Mouse (Mus musculus): ENCODE data around the gene Olfr96. TPM values are rescaled to one million over a fixed set of nuclear protein-coding genes. Genes with fewer than 3 reads are reported as not detected.

Gene Olfr96
- not detected in 2 replicates for polyA plus RNA-seq (2012)

DNA sequence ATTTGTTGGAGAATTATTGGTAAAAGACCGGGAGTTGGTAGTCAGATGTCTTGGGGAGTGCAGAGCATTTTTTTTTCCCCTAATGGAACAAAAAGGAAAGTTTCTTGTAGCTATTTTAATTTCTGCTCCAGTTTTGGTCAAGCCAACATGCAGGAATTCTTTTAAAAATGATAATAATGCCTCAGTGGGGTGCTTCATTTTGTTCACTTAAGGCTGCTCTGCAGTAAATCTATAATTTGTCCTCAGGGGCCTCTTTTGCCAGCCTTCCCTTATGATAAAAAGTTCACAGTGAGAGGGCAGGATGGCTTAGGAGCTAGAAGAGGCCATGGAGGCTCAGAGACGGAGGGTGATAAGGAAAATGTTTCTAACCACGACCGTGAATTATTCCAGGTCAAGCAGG lies at the start of gene Olfr96:
Gene Olfr96, plus strand, starts transcription at position 301 of the 400 bp plus-strand sequence.
- Histone ChIP-seq H3K4me3 (replicated peaks) (no peak within 1 kb of the TSS), H3K4me1 (ENCODE audit: control insufficient read depth) (no peaks in the 10 kb centered on the region)
- TF ChIP-seq GATA1 (IDR thresholded peaks at IDR 0.05; ENCODE audit: low read length) (no peak), TAL1 (IDR thresholded peaks at IDR 0.05; ENCODE audit: low read length) (no peak)

DNA sequence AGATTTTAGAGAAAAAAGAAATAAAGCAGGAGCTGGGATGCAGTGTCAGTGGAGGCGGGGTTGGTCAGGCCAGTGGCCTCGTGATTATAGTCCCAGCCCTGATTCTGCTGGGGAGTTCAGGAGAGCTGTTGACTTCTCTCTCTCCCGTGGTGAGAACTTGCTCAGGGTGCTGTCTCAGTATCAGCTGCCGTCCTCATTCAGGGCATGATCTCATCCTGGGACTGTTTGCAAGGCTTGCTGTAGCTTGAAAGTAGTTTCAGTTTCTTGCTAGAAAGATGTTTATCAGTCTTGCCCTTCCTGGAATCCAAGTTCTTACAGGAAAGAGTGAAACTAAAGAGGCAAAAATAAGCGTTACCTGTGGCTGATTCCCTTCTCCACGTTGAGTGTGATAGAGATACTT lies 34.5 kb upstream of the Olfr96 start:
- no peak overlapping the region for H3K4me3 ChIP-seq (replicated peaks)
- no peaks in the 10 kb centered on the region for H3K36me3 ChIP-seq (ENCODE audit: control insufficient read depth)
- no peak for TF ChIP-seq GATA1 (IDR thresholded peaks at IDR 0.05; ENCODE audit: low read length)
- TF ChIP-seq TAL1 (IDR thresholded peaks at IDR 0.05; ENCODE audit: low read length): no peak
- H3K4me1 ChIP-seq (ENCODE audit: control insufficient read depth): no peaks in the 10 kb centered on the region
- H3K9me3 ChIP-seq (ENCODE audit: control insufficient read depth, low read length): no peaks in the 10 kb centered on the region
- no peaks in the 10 kb centered on the region for H3K27me3 ChIP-seq (ENCODE audit: control insufficient read depth)

More for the DNA sequence above, at the start of gene Olfr96:
- H3K9me3 ChIP-seq (ENCODE audit: control insufficient read depth, low read length): no peaks in the 10 kb centered on the region; the same call in 1 of the 2 replicates
- H3K36me3 ChIP-seq (ENCODE audit: control insufficient read depth): no peaks in the 10 kb centered on the region
- H3K27me3 ChIP-seq (ENCODE audit: control insufficient read depth): no peaks in the 10 kb centered on the region

DNA sequence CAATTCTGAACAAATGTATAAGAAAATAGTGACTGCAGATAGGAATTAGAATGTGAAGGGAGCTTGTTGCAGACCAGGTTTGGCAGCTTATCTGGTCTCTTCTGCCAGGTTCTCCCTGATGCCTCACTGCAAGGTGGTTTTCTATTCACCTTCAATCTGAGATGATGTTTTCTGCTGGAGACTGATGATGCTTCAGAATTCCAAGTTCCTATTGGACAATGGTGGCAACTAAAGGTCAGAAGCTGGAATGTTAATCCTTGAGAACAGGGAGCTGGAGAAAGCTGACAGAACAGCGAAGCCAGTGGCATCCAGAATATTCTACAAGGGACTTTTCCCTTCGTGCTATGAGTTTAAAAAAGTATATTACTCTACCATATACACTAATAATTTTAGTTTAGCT lies 29.2 kb upstream of the Olfr96 start:
- Histone ChIP-seq H3K27me3 (ENCODE audit: control insufficient read depth) (no peaks in the 10 kb centered on the region; the same call in 1 of the 2 replicates), H3K4me1 (ENCODE audit: control insufficient read depth) (no peaks in the 10 kb centered on the region), H3K9me3 (ENCODE audit: control insufficient read depth, low read length) (no peaks in the 10 kb centered on the region), H3K36me3 (ENCODE audit: control insufficient read depth) (no peaks in the 10 kb centered on the region), H3K4me3 (replicated peaks) (no peak overlapping the region)
- no peak for TF ChIP-seq GATA1 (IDR thresholded peaks at IDR 0.05; ENCODE audit: low read length)
- TF ChIP-seq TAL1 (IDR thresholded peaks at IDR 0.05; ENCODE audit: low read length): no peak

DNA sequence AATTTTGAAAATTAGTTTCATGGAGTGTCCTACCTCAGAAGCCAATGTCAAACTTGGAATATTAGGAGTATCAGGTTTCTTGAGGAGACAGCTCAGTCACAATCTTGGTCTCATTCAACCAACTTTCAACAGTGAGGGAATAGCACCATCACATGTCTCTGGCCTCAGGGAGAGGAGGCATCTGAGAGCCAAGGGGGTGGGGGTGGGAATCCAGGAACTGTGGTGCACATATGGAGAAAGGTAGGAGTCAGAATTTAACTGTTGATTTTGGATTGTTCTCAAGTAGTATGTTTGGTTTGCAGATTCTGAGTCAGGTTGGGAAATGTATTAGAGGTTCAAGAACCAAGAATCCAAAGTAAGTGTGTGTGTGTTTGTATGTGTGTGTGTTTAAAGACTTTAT lies 26.9 kb upstream of the Olfr96 start:
- no peaks in the 10 kb centered on the region for H3K9me3 ChIP-seq (ENCODE audit: control insufficient read depth, low read length)
- TF ChIP-seq GATA1 (IDR thresholded peaks at IDR 0.05; ENCODE audit: low read length): no peak
- no peak for TF ChIP-seq TAL1 (IDR thresholded peaks at IDR 0.05; ENCODE audit: low read length)
- no peaks in the 10 kb centered on the region for H3K36me3 ChIP-seq (ENCODE audit: control insufficient read depth)
- no peak overlapping the region for H3K4me3 ChIP-seq (replicated peaks)
- H3K27me3 ChIP-seq (ENCODE audit: control insufficient read depth): peaks cover 21% of the 10 kb centered on the region
- no peaks in the 10 kb centered on the region for H3K4me1 ChIP-seq (ENCODE audit: control insufficient read depth)

DNA sequence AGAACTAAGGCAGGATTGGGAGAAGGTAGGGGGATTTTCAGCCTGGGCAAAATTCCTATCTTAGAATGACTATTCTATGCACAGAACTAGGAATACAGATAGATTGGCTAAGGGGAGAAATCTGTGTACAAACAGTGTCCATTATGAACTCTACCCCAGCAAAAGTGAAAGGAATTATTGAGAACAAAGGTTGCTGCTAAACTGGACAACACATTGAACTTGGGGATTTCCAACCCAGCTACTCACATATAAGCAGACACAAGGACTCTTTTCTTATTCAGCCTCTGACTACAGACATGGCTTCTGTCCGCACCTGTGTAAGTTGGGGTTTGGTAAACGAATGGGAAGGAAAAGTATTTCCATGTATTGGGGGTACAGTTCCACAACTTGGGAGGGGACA lies 26.3 kb upstream of the Olfr96 start, which contains the start of gene Ubd:
Gene Ubd, plus strand, starts transcription at position 237 of the 400 bp plus-strand sequence.
- peaks cover 24% of the 10 kb centered on the region for H3K27me3 ChIP-seq (ENCODE audit: control insufficient read depth)
- no peak for TF ChIP-seq GATA1 (IDR thresholded peaks at IDR 0.05; ENCODE audit: low read length)
- no peak for TF ChIP-seq TAL1 (IDR thresholded peaks at IDR 0.05; ENCODE audit: low read length)
- no peaks in the 10 kb centered on the region for H3K36me3 ChIP-seq (ENCODE audit: control insufficient read depth)
- no peaks in the 10 kb centered on the region for H3K4me1 ChIP-seq (ENCODE audit: control insufficient read depth)
- H3K4me3 ChIP-seq (replicated peaks): no peak within 1 kb of the TSS
- no peaks in the 10 kb centered on the region for H3K9me3 ChIP-seq (ENCODE audit: control insufficient read depth, low read length)

DNA sequence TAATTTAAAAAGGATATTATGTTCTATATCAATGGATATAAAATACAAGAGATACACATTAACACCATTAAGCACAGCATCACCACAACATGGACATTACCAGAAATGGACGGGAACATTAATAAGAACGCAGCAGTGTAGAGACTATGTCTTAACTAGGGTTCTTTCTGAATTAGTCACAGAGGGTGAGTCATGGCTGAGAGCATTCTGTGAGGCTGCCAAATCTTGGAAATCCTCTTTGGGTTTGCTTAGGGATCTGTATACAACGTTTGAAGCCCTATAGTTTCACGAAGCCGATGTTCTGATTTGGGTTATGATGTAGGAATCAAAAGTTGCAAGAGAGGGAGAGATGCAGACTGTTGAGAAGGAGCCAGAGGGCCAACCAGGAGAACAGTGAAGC lies 25.2 kb upstream of the Olfr96 start:
- Histone ChIP-seq H3K9me3 (ENCODE audit: control insufficient read depth, low read length) (no peaks in the 10 kb centered on the region), H3K4me3 (replicated peaks) (no peak overlapping the region), H3K36me3 (ENCODE audit: control insufficient read depth) (no peaks in the 10 kb centered on the region), H3K4me1 (ENCODE audit: control insufficient read depth) (no peaks in the 10 kb centered on the region), H3K27me3 (ENCODE audit: control insufficient read depth) (peaks cover 24% of the 10 kb centered on the region)
- no peak for TF ChIP-seq GATA1 (IDR thresholded peaks at IDR 0.05; ENCODE audit: low read length)
- no peak for TF ChIP-seq TAL1 (IDR thresholded peaks at IDR 0.05; ENCODE audit: low read length)

DNA sequence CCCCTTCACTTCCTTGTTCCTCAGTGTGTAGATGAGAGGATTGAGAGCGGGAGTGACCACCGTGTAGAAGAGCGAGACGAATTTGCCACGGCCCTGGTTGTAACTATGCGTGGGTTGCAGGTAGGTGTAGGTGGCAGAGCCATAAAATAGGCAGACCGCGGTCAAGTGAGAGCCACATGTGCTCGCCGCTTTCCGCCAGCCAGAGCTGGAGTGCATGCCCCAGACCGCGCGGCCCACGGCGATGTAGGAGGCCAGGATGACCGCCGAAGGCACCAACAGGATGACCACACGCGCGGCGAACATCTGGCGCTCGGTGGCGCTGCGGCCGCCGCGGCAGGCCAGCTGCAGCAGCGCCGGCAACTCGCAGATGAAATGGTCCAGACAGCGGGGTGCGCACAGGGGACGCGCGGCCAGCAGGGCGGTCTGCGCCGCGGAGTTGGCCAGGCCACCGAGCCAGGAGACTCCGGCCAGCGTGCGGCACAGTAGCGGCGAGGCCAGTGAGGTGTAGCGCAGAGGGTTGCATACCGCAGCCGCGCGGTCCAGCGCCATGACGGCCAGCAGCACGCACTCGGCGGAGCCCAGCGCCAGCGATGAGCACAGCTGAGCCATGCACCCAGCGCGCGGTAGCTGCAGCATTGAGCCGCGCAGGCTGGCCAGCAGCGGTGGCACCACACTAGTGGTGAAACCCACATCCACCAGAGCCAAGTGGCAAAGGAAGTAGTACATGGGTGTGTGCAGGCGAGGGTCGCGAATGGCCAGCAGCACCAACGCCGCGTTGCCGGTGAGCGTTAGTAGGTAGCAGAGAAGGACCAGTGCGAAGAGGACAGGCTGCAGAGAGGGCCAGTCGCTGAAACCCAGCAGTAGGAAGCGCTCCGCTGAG lies 22.9 kb upstream of the Olfr96 start:
- H3K4me3 ChIP-seq (replicated peaks): no peak overlapping the region
- H3K36me3 ChIP-seq (ENCODE audit: control insufficient read depth): no peaks in the 10 kb centered on the region
- H3K9me3 ChIP-seq (ENCODE audit: control insufficient read depth, low read length): no peaks in the 10 kb centered on the region
- no peaks in the 10 kb centered on the region for H3K4me1 ChIP-seq (ENCODE audit: control insufficient read depth)
- TF ChIP-seq TAL1 (IDR thresholded peaks at IDR 0.05; ENCODE audit: low read length) (no peak), GATA1 (IDR thresholded peaks at IDR 0.05; ENCODE audit: low read length) (no peak)
- H3K27me3 ChIP-seq (ENCODE audit: control insufficient read depth): peaks cover 24% of the 10 kb centered on the region

DNA sequence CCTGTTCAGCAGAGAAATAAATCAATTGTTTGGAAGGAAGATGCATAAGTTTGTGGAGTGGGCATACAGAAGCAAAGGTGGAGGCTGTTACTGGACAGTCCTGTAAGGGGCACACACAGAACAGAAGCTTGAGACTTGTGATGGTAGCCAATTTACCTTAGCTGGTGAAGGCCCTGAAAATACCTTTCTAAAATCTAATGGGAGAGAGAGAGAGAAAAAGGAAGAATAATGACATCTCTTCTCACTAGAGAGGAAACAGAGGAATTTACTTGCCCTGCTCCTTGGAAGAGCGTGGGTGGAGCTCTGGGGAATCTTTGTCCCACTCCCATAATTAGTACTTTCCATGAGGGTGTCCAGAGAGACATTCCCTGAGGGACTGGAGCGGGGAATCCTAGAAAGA lies 19.1 kb upstream of the Olfr96 start, which contains the start of gene Olfr94:
Gene Olfr94, minus strand, starts transcription at position 101 of the 400 bp plus-strand sequence.
- H3K27me3 ChIP-seq (ENCODE audit: control insufficient read depth): peaks cover 24% of the 10 kb centered on the region
- H3K36me3 ChIP-seq (ENCODE audit: control insufficient read depth): no peaks in the 10 kb centered on the region
- TF ChIP-seq GATA1 (IDR thresholded peaks at IDR 0.05; ENCODE audit: low read length) (no peak), TAL1 (IDR thresholded peaks at IDR 0.05; ENCODE audit: low read length) (no peak)
- H3K4me3 ChIP-seq (replicated peaks): no peak within 1 kb of the TSS
- H3K4me1 ChIP-seq (ENCODE audit: control insufficient read depth): no peaks in the 10 kb centered on the region
- no peaks in the 10 kb centered on the region for H3K9me3 ChIP-seq (ENCODE audit: control insufficient read depth, low read length)

DNA sequence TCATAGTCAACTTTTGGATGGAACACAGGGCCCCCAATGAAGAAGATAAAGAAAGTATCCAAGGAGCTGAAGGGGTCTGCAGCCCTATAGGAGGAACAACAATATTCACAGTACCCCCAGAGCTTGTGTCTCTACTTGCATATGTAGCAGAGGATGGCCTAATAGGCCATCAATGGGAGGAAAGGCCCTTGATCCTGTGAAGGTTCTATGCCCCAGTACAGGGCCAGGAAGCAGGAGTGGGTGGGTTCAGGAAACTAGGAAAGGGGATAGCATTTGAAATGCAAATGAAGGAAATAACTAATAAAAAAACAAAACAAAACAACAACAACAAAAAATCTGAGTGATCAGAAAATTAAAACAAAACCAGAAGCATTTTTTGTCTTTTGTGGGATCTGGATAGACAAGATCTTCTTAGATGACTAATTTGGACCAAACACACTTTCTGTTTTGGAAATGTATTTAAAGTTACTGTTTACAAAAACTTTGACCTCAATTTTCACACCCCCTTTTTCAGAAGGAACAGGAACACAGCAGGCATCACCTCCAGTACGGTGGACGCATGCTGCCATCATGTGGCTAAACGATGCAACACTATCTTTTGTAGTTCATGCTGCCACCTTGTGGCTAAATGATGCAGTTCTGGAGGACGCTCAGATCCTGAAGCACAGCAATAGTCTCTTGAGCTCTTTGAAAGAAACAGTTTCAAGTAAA lies 16.6 kb upstream of the Olfr96 start:
- peaks cover under 1% of the 10 kb centered on the region; the same call in 1 of the 2 replicates for H3K27me3 ChIP-seq (ENCODE audit: control insufficient read depth)
- no peaks in the 10 kb centered on the region for H3K9me3 ChIP-seq (ENCODE audit: control insufficient read depth, low read length)
- no peaks in the 10 kb centered on the region for H3K4me1 ChIP-seq (ENCODE audit: control insufficient read depth)
- H3K4me3 ChIP-seq (replicated peaks): no peak overlapping the region
- H3K36me3 ChIP-seq (ENCODE audit: control insufficient read depth): no peaks in the 10 kb centered on the region
- TF ChIP-seq GATA1 (IDR thresholded peaks at IDR 0.05; ENCODE audit: low read length) (no peak), TAL1 (IDR thresholded peaks at IDR 0.05; ENCODE audit: low read length) (no peak)

All from erythroblast, embryonic 14.5 days (primary cell).